Mouse (Mus musculus): ENCODE measurements at regions not wholly inside any gene's neighbourhood (a gene's known extent, or its start where the extent isn't known, plus 50 kb on each side); places are given as distances from the start of the nearest gene placed in this dataset.

GRCm38 (mm10) chr1:69375246-69375645 lies 267.4 kb upstream of the Erbb4 start:
- DNase-seq, result no peak

- no peak for DNase-seq
These were observed 262.2 kb upstream of the Erbb4 start for GRCm38 (mm10) chr1:69370078-69370477.

GRCm38 (mm10) chr1:69367531-69367930 lies 259.7 kb upstream of the Erbb4 start:
- no peak for DNase-seq

- DNase-seq, result no peak
These were observed 256.2 kb upstream of the Erbb4 start for GRCm38 (mm10) chr1:69364069-69364468.

- no peak for DNase-seq
These were observed 249.7 kb upstream of the Erbb4 start for GRCm38 (mm10) chr1:69357548-69357947.

GRCm38 (mm10) chr1:69350417-69350816 lies 242.6 kb upstream of the Erbb4 start:
- peak in 1 of 2 experiments; percentile 16 for DNase-seq

- no peak for DNase-seq
These were observed 242.0 kb upstream of the Erbb4 start for GRCm38 (mm10) chr1:69349826-69350225.

GRCm38 (mm10) chr1:69342100-69342499 lies 234.2 kb upstream of the Erbb4 start:
- DNase-seq, result no peak

GRCm38 (mm10) chr1:69340481-69340880 lies 232.6 kb upstream of the Erbb4 start:
- peak in 1 of 2 experiments; percentile 10 for DNase-seq

GRCm38 (mm10) chr1:69331418-69332254 lies 223.8 kb upstream of the Erbb4 start:
- peak in 1 of 2 experiments; percentile 38 for DNase-seq

- no peak for DNase-seq
These were observed 221.5 kb upstream of the Erbb4 start for GRCm38 (mm10) chr1:69329399-69329798.

GRCm38 (mm10) chr1:69326711-69327110 lies 218.9 kb upstream of the Erbb4 start:
- DNase-seq, result no peak

GRCm38 (mm10) chr1:69319526-69319925 lies 211.7 kb upstream of the Erbb4 start:
- DNase-seq, result no peak

GRCm38 (mm10) chr1:69296816-69297215 lies 189.0 kb upstream of the Erbb4 start:
- DNase-seq, result no peak

- no peak for DNase-seq
These were observed 183.5 kb upstream of the Erbb4 start for GRCm38 (mm10) chr1:69291329-69291728.

GRCm38 (mm10) chr1:69286374-69286773 lies 178.5 kb upstream of the Erbb4 start:
- DNase-seq, result no peak

- no peak for DNase-seq
These were observed 169.6 kb upstream of the Erbb4 start for GRCm38 (mm10) chr1:69277428-69277827.

- no peak for DNase-seq
These were observed 139.8 kb upstream of the Erbb4 start for GRCm38 (mm10) chr1:69247691-69248090.

GRCm38 (mm10) chr1:69242289-69242909 lies 134.5 kb upstream of the Erbb4 start:
- DNase-seq, result peak in 1 of 2 experiments; percentile 7

- peak; percentile 77 to 79 for DNase-seq
These were observed 133.8 kb upstream of the Erbb4 start for GRCm38 (mm10) chr1:69241502-69242214.

GRCm38 (mm10) chr1:69227864-69228263 lies 120.0 kb upstream of the Erbb4 start:
- no peak for DNase-seq

- no peak for DNase-seq
These were observed 105.1 kb upstream of the Erbb4 start for GRCm38 (mm10) chr1:69212896-69213500.

GRCm38 (mm10) chr1:69202745-69203144 lies 94.9 kb upstream of the Erbb4 start:
- DNase-seq, result no peak
